Mouse (Mus musculus): Measurements from ENCODE around the gene Nynrin.

DNA sequence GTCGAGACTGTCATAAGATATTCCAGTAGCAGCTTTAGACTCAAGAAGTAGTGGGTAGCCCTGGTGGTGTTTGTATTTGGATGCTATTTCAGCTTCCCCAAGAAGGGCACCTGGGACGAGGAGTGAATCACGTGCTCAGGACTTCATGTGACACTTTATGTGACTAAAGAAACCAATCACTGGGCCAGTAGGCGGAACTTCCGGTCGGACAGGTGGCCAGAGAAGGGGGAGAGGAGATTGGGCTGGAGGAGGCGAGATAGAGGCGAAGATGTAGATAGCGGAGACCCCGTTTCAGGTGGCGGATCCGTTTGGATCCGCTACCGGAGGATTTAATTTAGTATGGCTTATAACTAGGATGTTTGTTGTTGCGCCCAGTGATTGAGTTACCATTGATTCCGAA is 38.9 kb upstream of the Nynrin start:
- TF ChIP-seq JUND (IDR thresholded peaks at IDR 0.05; ENCODE audit: low read depth, low read length) (no peak), POLR2A (IDR thresholded peaks at IDR 0.05; ENCODE audit: control insufficient read depth in 1 of 2, insufficient read depth in 1 of 2, low read depth in 1 of 2, low read length in 2 of 2, poor library complexity in 1 of 2) (no peak), GABPA (IDR thresholded peaks at IDR 0.05; ENCODE audit: low read depth, low read length) (no peak)

Measured in MEL (cell line).